Mouse (Mus musculus): Measurements from ENCODE around the gene Atl3.

Gene Atl3

DNA sequence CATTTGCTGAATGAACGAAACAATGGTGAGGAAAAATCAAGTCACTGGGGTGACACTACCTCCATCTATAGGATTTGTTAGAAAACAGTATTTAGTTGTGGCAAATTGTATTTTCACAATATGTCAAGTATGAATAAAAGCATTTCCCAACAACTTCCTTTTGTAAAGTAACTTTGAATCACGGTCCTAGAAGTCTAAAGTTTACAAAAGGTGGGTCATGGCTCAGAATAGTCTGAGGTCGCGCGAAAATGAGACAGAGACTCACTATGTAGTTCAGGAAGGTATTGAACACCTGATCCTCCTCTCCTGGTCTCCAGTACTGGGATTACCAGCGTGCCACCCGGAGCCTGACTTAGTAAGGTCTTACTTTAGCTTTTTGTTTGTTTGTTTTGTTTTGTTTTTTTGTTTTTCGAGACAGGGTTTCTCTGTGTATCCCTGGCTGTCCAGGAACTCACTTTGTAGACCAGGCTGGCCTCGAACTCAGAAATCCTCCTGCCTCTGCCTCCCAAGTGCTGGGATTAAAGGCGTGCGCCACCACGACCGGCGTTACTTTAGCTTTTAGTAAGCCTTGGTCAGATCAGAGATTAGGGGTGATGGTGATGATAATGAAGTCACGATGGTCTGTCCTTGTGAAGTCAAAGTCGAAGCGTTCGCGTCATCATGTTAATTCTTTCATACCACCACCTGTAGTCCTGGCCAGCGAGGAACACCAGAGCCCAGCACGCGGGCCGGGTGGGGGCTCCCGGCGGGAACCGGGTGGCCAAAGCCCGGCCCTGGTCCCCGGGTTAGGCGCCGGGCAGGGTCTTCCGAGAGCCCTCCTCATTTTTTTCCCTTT is at the start of gene Atl3:
TSS of gene Atl3 (plus strand) at position 689 of the 835 bp plus-strand sequence.
- in situ Hi-C loops (cut with MboI; ENCODE audit: low sequenced_read_pairs) = no loop called here

DNA sequence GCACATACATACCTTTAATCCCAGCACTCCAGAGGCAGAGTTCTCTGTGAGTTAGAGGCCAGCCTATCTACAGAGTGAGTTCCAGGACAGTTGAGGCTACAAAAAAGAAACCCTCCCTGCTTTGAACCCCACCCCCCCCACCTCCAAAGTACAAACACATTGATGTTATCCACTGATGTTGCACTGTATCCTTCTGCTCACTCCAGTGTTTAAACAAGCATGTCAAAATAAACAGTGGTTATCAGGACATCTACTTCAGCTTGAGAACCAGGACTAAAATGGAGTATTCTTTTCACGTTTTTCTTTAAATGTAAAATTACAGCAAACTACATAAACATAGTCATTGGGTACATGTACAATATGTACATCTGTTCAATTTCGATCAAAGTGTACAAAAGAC is 48.7 kb upstream of the Atl3 start:
- in situ Hi-C loops (cut with MboI; ENCODE audit: low sequenced_read_pairs) = no loop called here

DNA sequence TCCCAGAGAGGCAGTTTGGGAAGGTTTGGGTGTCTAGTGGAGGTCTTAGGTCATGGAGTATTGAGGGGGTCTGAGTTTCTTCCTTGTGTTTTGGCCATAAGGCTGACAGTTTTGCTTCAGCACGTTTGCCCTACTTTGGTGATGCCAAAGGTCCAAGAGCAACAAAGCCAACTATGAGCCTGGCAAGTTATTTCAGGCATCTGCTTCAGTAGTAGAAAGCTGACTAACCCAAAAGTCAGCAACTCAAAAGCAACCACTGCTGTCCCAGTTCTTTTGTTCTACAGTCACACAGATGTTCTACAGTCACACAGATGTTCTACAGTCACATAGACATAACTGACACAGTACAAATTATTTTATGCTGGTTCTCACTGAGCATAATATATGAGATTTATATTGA is 48.2 kb upstream of the Atl3 start:
- in situ Hi-C loops (cut with MboI; ENCODE audit: low sequenced_read_pairs) = no loop called here

DNA sequence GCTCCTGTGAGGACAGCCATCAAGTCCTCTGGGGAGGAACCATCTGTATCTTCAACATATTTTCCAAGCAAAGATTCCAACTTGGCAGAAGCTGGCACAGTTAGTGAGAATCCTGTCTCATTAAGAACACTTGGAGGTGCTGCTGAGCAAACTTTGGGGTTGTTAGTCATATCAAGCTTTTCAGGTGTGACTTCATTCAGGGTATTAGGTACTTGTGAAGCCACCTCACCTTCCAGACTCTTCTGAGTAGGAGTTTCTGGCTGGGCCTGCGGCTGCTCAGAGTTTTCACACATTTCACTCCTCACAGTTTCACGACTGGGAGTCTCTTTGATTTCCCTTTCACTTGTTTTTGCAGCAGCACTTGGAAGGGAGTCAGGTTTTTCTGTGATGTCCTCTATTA is 37.0 kb upstream of the Atl3 start:
- in situ Hi-C loops (cut with MboI; ENCODE audit: low sequenced_read_pairs) = no loop called here

DNA sequence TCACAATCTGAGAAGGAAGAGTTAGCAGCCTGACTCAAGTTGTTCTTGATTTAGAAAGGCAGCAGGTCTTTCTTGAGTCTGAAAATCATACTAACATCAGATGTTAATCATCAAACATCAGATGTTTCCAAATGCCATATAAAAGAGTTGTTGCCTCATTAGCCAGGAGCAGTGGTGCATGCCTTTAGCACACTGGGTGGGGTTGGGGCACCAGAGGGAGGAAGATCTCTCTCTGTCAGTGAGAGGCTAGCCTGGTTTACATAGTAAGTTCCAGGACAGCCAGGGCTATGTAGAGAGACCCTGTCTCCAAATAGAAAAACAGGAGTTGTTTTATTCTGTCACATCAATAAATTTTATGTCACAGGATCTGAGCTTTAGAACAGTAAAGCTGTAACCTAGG is 34.9 kb upstream of the Atl3 start:
- in situ Hi-C loops (cut with MboI; ENCODE audit: low sequenced_read_pairs) = no loop called here

GRCm38 (mm10) chr19:7459370-7459769 is 34.5 kb upstream of the Atl3 start:
- in situ Hi-C loops (cut with MboI; ENCODE audit: low sequenced_read_pairs) = no loop called here

GRCm38 (mm10) chr19:7467915-7468314 is 25.9 kb upstream of the Atl3 start:
- in situ Hi-C loops (cut with MboI; ENCODE audit: low sequenced_read_pairs) = no loop called here

- in situ Hi-C loops (cut with MboI; ENCODE audit: low sequenced_read_pairs) = no loop called here
These were observed 23.2 kb upstream of the Atl3 start for GRCm38 (mm10) chr19:7470643-7471042.

- in situ Hi-C loops (cut with MboI; ENCODE audit: low sequenced_read_pairs) = no loop called here
These were observed 14.0 kb upstream of the Atl3 start for GRCm38 (mm10) chr19:7479751-7480248.

DNA sequence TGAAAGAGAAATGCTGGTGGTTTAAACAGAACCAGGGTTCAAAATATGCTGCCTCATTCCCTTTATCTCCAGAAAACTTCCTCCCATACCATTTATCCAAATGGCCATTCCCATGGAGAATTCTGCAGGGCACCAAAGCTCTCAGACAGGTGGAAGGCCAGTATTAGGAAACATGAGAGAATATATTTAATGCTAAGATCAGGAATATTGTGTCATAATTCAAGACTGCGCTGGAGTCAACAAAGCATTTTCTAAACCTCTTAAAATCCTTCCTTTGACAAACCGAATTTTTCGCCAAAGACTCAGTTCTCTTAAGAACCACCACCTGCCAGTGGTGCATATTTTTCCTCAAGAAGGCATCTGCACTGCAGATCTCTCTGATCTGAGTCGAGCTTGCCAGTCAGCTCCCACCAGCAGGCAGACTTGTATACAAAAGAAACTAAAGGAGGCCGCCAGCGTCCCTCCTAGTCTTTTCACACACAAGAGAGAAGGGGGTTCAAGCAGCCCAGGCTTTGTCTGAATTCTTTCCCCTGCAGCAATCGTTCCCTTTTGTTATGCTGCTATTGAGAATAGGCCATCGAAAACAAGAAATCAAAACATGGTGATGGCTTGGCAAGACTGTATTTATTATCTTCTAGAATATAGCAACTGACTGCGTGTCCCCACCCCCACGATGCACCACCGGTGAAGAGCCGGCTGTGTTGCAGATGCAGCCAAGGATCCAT is 12.1 kb upstream of the Atl3 start:
- in situ Hi-C loops (cut with MboI; ENCODE audit: low sequenced_read_pairs) = no loop called here

GRCm38 (mm10) chr19:7482266-7482598 is 11.6 kb upstream of the Atl3 start:
- in situ Hi-C loops (cut with MboI; ENCODE audit: low sequenced_read_pairs) = no loop called here

- in situ Hi-C loops (cut with MboI; ENCODE audit: low sequenced_read_pairs) = no loop called here
These were observed 11.0 kb upstream of the Atl3 start, which contains the start of gene Rtn3 for GRCm38 (mm10) chr19:7482599-7483511. Gene Rtn3, minus strand, starts transcription at chr19:7483281.

DNA sequence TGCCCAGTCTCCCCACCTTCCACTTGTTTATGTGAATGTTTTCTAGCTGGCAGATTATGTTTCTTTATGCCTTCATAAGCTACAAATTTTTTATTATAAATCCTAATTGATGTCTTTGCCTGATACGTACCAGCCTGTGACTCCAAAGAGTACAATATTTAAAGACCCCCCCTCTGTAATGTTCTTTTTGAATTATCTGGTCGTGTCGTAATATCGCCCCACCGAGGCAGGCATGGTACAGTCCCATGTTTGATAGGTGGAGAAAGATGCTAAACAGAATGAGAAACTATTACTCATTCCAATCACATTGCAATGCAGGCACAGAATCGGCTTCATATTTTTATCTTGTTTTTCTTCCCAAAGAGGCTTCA is 10.3 kb upstream of the Atl3 start:
- in situ Hi-C loops (cut with MboI; ENCODE audit: low sequenced_read_pairs) = no loop called here

- in situ Hi-C loops (cut with MboI; ENCODE audit: low sequenced_read_pairs) = no loop called here
These were observed 9.8 kb upstream of the Atl3 start for GRCm38 (mm10) chr19:7484076-7484475.

GRCm38 (mm10) chr19:7487680-7488079 is 6.2 kb upstream of the Atl3 start:
- in situ Hi-C loops (cut with MboI; ENCODE audit: low sequenced_read_pairs) = no loop called here

GRCm38 (mm10) chr19:7491960-7492359 is 1.9 kb upstream of the Atl3 start:
- in situ Hi-C loops (cut with MboI; ENCODE audit: low sequenced_read_pairs) = no loop called here

- in situ Hi-C loops (cut with MboI; ENCODE audit: low sequenced_read_pairs) = no loop called here
These were observed 1.2 kb upstream of the Atl3 start for GRCm38 (mm10) chr19:7492682-7493081.

DNA sequence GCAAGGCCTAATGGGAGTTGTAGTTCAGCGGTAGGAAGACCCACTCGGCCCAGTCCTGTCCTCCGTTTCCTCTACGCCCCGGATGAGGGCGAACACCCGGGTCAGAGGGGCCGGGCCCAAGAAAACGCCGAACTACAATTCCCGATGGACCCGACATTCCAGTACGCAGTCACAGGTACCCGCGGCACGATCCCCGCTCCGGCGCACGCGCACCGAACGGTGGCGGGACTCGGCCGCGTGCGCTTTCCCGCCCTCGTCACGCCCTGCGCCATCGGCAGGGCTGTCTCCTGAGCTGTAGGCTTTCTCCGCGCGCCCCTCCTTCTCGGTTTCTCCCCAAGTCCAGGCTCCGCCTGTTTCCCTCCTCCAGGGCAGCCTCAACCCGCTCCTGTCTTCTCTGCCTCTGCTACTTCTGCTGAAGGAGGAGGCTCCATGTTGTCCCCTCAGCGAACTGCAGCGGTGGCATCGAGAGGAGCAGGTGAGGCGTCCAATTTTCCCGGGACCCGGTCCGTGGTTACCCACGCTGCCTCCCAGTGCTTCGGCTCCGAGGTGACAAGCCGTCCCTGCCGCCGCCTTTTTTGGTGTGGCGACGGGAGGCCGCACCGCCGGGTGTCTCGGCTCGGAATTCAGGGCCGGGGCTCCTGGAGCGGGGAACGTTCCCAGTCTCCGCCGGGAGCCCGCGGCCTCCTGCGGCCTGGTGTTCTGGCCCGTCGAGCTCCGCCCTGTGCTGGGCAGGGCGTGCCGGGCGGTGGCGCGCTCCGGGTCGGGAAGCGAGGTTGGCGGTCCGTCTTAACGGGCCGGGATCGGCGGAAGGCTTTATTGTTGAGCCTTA is 561 bp downstream of the Atl3 start:
- in situ Hi-C loops (cut with MboI; ENCODE audit: low sequenced_read_pairs) = no loop called here

DNA sequence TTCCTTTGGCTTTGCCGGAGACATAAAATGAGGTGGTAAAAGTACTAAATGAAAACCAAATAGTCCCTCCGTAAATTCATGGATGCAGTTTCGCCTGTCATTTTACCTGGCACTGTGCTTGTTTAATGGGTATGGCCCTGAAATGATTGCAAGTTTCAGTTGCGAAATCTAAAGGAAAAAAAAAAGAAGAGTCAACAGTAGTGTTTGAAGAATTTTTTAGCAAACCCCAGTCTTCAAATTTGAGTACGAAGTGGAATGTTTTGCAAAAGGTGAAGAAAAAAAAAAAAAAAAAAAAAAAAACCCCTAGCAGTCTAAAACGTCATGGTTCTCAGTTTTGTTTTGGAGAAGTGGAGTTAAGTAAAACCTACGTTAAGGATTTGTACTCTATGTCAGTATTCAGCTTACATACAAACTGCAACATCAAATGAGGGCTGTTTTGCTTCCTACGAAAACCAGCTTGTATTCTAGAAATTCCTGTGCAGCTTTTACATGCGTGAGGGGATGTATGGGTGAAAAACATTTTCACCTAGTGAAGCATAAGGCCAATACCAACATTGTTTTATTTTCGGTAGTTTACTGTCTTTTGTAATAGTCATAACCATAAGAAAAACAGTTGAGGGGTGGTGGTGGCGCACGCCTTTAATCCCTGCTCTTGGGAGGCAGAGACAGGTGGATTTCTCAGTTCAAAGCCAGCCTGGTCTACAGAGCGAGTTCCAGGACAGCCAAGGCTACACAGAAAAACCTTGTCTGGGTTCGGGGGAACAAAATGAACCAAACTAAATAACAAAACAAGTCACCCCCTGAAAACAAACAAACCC is 1.6 kb downstream of the Atl3 start:
- in situ Hi-C loops (cut with MboI; ENCODE audit: low sequenced_read_pairs) = no loop called here
